Mouse (Mus musculus) heart, adult 9 months (tissue): Measurements from ENCODE around the gene Gm4981.
"Not testable (repeated sequence)": the region's sequence is repeated elsewhere in the genome, so short reads cannot be mapped to it uniquely, and the experiment has no call there.

Source experiments
- DNase-seq, 2 experiments: peaks; one replicate each; pipeline ENCODE4 v3.0.0; 2022; ENCODE audit warnings: low spot score in 2 of 2

Gene Gm4981

GRCm38 (mm10) chr10:58236613-58237012 lies at the start of gene Gm4981:
TSS of gene Gm4981 (minus strand) at chr10:58236701.
- DNase-seq: no peak

DNA sequence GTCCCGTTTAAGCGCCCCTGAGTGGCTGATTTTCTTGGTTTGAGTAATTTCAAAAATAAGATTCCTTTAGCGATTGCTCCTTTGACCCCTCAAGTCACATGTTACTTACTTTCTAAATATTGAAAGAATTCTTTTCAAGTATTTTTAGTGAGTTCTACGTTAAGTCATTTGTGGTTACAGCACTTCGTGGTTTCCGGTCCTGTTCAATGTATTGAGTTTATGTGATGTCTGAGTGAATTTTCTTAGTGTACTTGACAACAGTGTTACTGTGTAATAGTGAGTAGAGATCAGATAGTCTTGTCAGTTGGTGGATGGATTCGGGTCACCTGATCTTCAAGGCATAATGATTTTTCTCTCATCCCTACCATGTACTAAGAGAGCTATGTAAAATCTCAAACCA lies 45.7 kb upstream of the Gm4981 start:
- DNase-seq: no peak

DNA sequence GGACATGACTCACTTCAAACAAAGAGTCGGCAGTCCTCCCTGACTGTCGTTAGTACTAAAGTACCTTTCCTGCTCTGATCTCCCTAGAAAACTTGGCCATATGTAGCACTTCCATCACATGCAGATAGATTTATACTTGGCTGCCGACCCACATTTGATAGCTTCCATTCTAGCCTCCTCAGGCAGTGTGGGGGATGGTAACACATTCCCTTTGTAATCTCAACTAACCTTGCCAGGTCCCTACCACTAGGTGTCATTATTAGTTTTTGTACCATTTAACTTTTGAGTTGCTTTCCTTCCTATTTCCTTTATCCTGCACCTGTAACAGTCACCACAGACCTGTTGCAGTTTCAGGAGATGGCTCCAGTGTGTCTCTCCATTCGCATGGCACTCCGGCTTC lies 22.0 kb upstream of the Gm4981 start:
- DNase-seq: no peak

- no peak for DNase-seq
These were observed 19.5 kb upstream of the Gm4981 start for GRCm38 (mm10) chr10:58255954-58256353.

GRCm38 (mm10) chr10:58255213-58255892 lies 18.9 kb upstream of the Gm4981 start, which contains the start of gene Gcc2:
TSS of gene Gcc2 (plus strand) at chr10:58255497.
- peak; percentile 92 to 94 for DNase-seq

DNA sequence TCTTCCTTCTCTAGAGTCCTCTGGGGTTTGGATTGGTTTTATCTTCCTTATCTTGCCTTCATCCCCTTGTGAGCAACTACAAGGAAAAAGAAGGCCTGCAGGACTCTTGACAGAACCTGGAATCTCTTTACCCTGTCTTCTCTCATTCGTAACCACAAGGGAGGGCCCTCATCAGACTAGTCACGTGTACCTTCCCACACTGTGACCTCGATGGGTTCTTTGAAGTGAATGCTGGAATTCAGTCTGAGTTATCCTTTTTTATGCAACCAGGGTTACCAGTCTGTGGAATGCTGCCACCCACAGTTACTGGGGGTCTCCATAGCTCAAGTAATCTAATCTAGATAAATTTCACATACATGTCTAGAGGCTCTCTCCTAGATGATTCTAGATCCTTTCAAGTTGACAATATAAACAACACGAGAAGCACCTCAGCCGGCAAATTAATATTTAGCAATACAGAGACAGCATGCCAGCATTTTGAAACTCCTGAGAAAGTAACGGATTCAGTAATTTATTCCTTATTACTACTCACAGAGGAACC lies 18.2 kb upstream of the Gm4981 start:
- no peak for DNase-seq

GRCm38 (mm10) chr10:58249535-58249934 lies 13.0 kb upstream of the Gm4981 start:
- DNase-seq: no peak

DNA sequence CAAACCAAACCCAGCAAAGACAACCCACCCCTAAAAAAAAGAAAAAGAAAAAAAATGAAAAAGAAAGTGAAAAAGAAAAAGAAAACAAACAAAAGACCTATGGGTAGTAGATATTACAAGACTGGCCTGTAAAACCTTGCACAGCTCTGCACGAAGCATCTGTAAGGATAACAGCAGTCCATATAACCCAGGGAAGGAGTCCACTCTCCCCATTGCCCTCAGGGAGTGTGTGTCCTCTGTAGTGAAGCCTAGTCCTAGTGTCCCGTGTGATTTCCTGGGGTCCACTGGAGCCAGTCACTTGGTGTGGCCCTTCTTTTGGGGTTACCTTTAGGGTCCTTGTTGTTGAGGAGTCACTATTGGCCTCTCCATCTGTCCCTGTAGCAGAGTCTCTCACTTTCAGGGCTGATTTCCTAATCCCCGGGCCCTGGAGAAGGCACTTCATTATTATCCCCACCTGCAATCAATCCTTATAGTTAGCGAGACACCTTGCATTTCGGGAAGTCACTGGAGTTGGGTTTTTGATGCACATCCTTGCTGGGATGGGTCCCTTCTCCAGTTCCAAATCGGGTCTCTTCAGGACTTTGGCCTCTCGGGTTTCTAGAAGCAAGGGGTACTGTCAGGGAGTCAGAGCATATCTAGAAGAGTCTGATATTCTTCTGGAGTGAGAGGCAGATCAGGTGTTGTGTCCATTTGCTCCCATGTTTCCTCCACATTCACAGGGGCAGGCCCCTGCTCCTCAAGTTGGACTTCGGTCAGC lies 2.7 kb upstream of the Gm4981 start:
- DNase-seq: peak; percentile 68 to 72

GRCm38 (mm10) chr10:58234985-58235384 lies 1.5 kb downstream of the Gm4981 start:
- DNase-seq: peak in 1 of 2 experiments; percentile 40

DNA sequence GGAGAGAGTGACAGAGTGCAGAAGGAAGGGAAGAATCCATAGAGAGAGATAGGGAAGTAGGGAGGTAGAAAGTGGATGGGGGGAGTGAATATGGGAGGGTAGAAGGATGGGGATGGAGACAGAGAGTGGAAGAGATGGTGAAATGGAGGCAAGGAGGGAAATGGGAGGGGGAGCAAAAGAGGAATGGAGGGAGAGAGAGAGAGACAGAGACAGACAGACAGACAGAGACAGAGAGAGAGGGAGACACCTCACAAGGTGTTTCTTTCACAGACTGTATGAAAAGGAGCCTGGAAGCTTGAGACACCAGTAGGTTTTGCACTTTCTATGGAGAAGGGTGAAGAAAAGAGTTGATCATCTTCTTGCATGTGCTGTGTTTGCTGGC lies 2.8 kb downstream of the Gm4981 start:
- DNase-seq: not testable (repeated sequence)

DNA sequence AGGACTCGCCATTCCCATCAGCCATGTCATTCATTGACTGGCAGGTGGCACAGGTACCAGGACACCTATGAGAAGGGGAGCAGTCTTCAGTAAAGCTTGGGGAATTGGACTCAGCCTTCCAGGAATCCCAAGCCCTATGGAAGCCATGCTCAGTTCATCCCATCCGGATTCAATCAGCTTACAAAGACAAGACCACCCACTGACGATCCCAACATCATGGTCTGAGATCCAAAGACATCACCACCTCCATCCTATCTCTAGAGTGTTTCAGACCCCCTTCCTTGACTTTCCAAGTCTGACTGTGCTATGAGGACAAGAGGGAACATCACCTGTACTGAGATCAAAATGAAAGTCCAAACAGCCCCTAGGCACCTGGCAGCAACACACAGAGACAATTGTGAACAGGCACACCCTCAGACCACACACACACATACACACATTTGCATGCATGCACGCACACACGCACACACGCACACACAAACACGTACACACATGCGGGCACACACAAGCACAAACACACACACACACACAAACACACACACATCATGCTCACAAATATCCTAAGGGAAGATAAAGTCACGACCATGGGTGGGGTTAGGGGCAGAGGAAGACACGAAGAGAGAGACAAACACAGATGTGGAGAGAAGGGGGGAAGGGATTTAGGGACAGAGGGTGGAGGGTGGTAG lies 3.3 kb downstream of the Gm4981 start:
- DNase-seq: peak in 1 of 2 experiments; percentile 53

DNA sequence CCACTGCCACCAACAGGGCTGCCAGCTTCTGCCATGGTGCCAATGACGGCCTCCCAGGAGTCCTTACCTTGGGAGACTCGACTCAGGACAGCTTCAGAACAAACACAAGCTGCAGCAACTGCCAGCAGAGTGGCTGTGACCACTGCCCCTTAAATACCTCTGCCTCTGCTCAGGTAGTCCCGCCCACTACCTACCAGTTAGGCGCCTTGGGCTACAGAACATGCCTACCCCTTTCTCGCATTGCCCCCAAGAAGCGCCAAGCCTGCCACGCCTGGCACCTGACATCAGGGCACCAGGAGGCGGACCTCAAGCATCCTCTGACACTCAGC lies 3.9 kb downstream of the Gm4981 start, which contains the start of gene Duxf3:
Duxf3 (minus strand) TSS at position 35 of the 329 bp plus-strand sequence.
- DNase-seq: peak in 1 of 2 experiments; percentile 25

- peak; percentile 75 to 78 for DNase-seq
These were observed 4.5 kb downstream of the Gm4981 start for GRCm38 (mm10) chr10:58231779-58232640.

DNA sequence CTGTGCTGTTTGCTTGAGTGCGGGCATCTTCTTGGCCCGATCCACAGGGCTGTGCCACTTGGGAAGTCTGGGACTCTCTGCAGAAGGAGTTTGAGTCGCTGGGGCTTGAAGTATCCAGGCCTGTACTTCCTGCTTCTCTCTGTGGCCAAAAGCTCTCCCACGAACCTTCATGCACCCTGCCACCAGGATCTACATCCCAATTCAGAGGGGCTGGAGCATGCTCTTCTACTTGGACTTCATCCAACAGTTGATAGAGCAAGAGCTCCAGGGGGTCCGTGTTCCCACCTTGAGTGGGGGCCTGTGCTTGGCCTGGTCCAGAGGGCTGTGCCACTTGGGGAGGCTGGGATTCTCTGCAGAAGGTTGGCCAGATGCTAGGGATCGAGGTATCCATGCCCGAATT lies 5.4 kb downstream of the Gm4981 start:
- not testable (repeated sequence) for DNase-seq

DNA sequence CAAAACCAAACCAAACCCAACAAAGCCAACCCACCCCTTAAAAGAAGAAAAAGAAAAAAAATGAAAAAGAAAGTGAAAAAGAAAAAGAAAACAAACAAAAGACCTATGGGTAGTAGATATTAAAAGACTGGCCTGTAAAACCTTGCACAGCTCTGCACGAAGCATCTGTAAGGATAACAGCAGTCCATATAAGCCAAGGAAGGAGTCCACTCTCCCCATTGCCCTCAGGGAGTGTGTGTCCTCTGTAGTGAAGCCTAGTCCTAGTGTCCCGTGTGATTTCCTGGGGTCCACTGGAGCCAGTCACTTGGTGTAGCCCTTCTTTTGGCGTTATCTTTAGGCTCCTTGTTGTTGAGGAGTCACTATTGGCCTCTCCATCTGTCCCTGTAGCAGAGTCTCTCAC lies 6.5 kb downstream of the Gm4981 start:
- not testable (repeated sequence) for DNase-seq

- DNase-seq: not testable (repeated sequence)
These were observed 8.7 kb downstream of the Gm4981 start for GRCm38 (mm10) chr10:58227798-58228197.

DNA sequence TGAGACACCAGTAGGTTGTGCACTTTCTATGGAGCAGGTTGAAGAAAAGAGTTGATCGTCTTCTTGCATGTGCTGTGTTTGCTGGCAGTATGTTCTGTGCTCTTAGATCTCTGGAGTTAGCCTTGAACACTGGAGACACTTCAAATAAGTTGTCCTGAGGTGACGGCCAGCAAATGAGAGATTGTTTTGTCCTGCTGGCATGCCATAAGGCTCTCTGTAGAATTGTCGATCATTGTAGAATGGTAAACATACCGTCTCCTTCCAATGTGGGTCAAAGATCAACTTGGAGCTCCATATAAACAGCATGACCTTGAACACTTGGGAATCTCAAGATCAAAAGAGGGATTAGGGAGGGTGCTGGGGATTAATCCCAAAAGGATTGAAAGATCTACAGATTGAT lies 10.1 kb downstream of the Gm4981 start:
- not testable (repeated sequence) for DNase-seq

DNA sequence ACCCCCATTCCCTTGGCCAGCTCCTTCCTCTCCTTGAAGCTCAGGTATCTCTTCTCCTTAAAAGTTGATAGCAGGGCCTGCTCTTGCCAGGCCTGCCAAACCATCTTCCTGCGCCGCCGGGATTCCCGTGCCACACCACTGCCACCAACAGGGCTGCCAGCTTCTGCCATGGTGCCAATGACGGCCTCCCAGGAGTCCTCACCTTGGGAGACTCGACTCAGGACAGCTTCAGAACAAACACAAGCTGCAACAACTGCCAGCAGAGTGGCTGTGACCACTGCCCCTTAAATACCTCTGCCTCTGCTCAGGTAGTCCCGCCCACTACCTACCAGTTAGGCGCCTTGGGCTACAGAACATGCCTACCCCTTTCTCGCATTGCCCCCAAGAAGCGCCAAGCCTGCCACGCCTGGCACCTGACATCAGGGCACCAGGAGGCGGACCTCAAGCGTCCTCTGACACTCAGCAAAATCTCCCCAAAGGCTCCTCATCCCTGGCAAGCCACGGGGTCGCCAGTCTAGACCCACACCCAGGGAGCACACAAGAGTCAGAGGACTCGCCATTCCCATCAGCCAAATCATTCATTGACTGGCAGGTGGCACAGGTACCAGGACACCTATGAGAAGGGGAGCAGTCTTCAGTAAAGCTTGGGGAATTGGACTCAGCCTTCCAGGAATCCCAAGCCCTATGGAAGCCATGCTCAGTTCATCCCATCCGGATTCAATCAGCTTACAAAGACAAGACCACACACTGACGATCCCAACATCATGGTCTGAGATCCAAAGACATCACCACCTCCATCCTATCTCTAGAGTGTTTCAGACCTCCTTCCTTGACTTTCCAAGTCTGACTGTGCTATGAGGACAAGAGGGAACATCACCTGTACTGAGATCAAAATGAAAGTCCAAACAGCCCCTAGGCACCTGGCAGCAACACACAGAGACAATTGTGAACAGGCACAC lies 11.4 kb downstream of the Gm4981 start, which contains the start of gene AW822073:
AW822073 (minus strand) TSS at position 104 of the 959 bp plus-strand sequence.
- DNase-seq: not testable (repeated sequence)

DNA sequence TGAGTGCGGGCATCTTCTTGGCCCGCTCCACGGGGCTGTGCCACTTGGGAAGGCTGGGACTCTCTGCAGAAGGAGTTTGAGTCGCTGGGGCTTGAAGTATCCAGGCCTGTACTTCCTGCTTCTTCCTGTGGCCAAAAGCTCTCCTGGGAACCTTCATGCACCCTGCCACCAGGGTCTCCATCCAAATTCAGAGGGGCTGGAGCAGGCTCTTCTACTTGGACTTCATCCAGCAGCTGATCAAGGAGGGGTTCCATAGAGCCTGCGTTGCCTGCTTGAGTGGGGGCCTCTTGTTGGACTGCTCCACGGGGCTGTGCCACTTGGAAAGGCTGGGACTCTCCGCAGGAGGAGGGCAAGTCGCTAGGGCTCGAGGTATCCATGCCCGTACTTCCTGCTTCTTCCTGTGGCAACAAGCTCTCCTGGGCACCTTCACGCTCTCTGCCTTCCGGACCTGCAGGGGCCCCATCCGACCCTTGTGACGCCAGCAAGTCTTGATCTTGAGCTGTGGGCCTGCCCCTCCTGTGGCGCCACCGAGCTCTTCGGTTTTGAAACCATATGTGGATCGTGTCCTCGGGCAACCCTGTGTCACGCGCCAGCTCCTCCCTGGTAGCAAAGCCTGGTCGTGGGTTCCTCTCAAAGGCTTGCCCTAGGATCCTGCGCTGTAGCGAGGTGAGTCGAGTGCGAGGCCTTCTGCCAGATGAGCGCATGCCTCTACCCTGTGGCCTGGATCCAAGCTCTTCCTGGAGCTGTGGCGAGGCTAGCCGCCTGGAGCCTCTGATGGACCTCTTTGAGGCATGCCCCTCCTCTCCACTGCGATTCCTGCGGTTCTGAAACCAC lies 12.3 kb downstream of the Gm4981 start:
- DNase-seq: peak; percentile 68 to 73
